ENCODE assay signal across 30 mouse cellular contexts in the genomic region with DNA sequence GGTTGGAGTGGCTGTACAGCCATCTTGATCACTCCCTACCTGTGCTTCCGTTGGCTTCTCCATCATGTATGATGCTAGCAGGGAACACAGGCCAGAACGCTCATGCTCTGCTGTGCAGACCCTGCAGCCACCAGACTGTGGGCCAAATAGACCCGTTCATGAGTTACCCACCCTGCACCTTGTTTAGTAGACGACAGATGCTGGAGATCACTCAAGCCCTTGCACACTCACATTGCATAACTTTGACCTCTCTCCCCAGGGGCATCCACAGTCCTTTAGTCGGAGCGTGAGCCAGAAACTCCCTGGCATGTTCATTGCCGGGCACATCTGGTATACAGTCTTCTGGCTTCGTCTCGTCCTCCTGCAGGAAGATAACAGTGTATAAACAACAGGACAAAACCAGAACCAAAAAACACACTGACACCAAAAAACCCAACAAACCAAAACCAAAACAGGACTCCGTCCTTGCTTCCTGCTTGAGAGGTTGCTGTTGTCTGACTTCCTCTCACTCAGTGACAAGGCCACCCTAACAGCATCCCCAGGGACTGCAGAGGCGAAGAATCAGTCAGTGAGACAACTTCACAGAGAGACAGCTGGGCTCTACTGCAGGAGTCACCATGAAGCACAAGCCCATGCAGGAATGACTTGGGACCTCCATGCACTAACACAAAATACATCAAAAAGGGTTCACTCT. TPM values are rescaled to one million over a fixed set of nuclear protein-coding genes. Genes with fewer than 3 reads are reported as not detected.
DNase-seq lines count a peak whose midpoint lies in the region; ATAC-seq and TF ChIP-seq lines count a peak whose summit lies in the region.
"Had no signal": no experiment of that assay in that cellular context is flagged by ENCODE, and none has a peak within 500 bp of the region (broad histone marks: within the 10 kb centered on the region; RNA-seq: fewer than 3 reads in every experiment).

No protein-coding gene starts in this region.

- WGBS in heart, embryonic 11.5 days (ENCODE audit: insufficient replicate concordance) = 88% methylated on average over 11 of the region's 11 CpGs

- no peak for TF ChIP-seq RAD21 in MEL (IDR thresholded peaks at IDR 0.05; ENCODE audit: low read depth, low read length)

- no peaks in the 10 kb centered on the region for H3K9me3 ChIP-seq in heart, embryonic 11.5 days (replicated peaks; ENCODE audit: control insufficient read depth, low read length)
- H3K9me3 ChIP-seq in MEL (replicated peaks; ENCODE audit: insufficient read depth, low read length) = no peaks in the 10 kb centered on the region
- H3K9me3 ChIP-seq: embryonic facial prominence, embryonic 12.5 days; forebrain, embryonic 13.5 days; G1E; heart, embryonic 13.5 days; midbrain, embryonic 10.5 days; stomach, embryonic 15.5 days had no signal

- H3K36me3 ChIP-seq in heart, embryonic 11.5 days (ENCODE audit: control insufficient read depth, insufficient read depth, low read length) = peaks cover 27% of the 10 kb centered on the region
- H3K36me3 ChIP-seq in MEL (ENCODE audit: control insufficient read depth in 1 of 2, insufficient read depth in 2 of 2, low read length in 2 of 2) = peaks cover 24 to 74% of the 10 kb centered on the region in 2 experiments

- no peak overlapping the region for H3K4me2 ChIP-seq in heart, embryonic 11.5 days
- H3K4me2 ChIP-seq: embryonic facial prominence, embryonic 12.5 days; forebrain, embryonic 13.5 days; heart, embryonic 13.5 days; stomach, embryonic 15.5 days had no signal

- H3K79me2 ChIP-seq in MEL (ENCODE audit: control insufficient read depth, insufficient read depth, low read length, poor library complexity) = no peaks in the 10 kb centered on the region

- H3K27ac ChIP-seq in heart, embryonic 11.5 days (ENCODE audit: low read depth, low read length) = no peak overlapping the region
- H3K27ac ChIP-seq in MEL (ENCODE audit: control insufficient read depth, low read depth, low read length) = no peak overlapping the region
- H3K27ac ChIP-seq: embryonic facial prominence, embryonic 12.5 days; forebrain, embryonic 13.5 days; heart, embryonic 13.5 days; hindbrain, postnatal 0 days; liver, embryonic 14.5 days; midbrain, embryonic 10.5 days; stomach, embryonic 15.5 days had no signal

- no peak overlapping the region for H3K4me3 ChIP-seq in heart, embryonic 11.5 days (ENCODE audit: low read depth, low read length)
- no peak overlapping the region for H3K4me3 ChIP-seq in MEL (ENCODE audit: control insufficient read depth in 1 of 2, insufficient read depth in 1 of 2, low read depth in 2 of 2, low read length in 2 of 2)
- H3K4me3 ChIP-seq: embryonic facial prominence, embryonic 12.5 days; erythroblast, embryonic 14.5 days; forebrain, embryonic 13.5 days; heart, embryonic 13.5 days; midbrain, embryonic 10.5 days; stomach, embryonic 15.5 days had no signal

- peak; percentile 14 for DNase-seq in heart, postnatal 4 days
- peak; percentile 19 for DNase-seq in lung, postnatal 25 days (ENCODE audit: low spot score)
- no peak for DNase-seq in lung, postnatal 4 days
- no peak for DNase-seq in MEL (ENCODE audit: low read depth, low spot score)
- DNase-seq in layer of hippocampus, adult 9-10 months (ENCODE audit: low spot score) = no peak
- DNase-seq in testis, postnatal 14 days (ENCODE audit: low spot score) = no peak
- DNase-seq: cerebellum, postnatal 10 days; gastrocnemius, postnatal 25 days; layer of hippocampus, adult 9-11 months; thymus, adult 2 months had no signal

- H3K9ac ChIP-seq in heart, embryonic 11.5 days (ENCODE audit: low read depth, low read length) = no peak overlapping the region
- H3K9ac ChIP-seq in MEL (ENCODE audit: control insufficient read depth, low read depth, low read length, poor library complexity, severe bottlenecking) = no peak overlapping the region
- H3K9ac ChIP-seq: embryonic facial prominence, embryonic 12.5 days; forebrain, embryonic 13.5 days; heart, embryonic 13.5 days; liver, embryonic 14.5 days; stomach, embryonic 15.5 days had no signal

- TF ChIP-seq POLR2A in MEL (IDR thresholded peaks at IDR 0.05; ENCODE audit: control insufficient read depth in 1 of 2, insufficient read depth in 1 of 2, low read depth in 1 of 2, low read length in 2 of 2, poor library complexity in 1 of 2) = no peak

- TF ChIP-seq EP300 in MEL (IDR thresholded peaks at IDR 0.05; ENCODE audit: low read depth in 1 of 2, low read length in 2 of 2) = no peak

- no peaks in the 10 kb centered on the region for H3K27me3 ChIP-seq in heart, embryonic 11.5 days (ENCODE audit: control insufficient read depth, insufficient read depth, low read length)
- no peaks in the 10 kb centered on the region for H3K27me3 ChIP-seq in MEL (ENCODE audit: control insufficient read depth in 1 of 2, insufficient read depth in 2 of 2, low read length in 2 of 2)
- H3K27me3 ChIP-seq: embryonic facial prominence, embryonic 12.5 days; forebrain, embryonic 13.5 days; heart, embryonic 13.5 days; stomach, embryonic 15.5 days had no signal

- ATAC-seq in heart, embryonic 11.5 days (replicated peaks; ENCODE audit: insufficient number of reproducible peaks, low FRiP score, low TSS enrichment) = no peak
- peak; percentile 92 for ATAC-seq in neutrophil, adult 5-6 weeks (ENCODE audit: extremely low read depth, insufficient number of reproducible peaks, low FRiP score, poor library complexity, severe bottlenecking)
- ATAC-seq: CD4-positive, CD25-positive, alpha-beta regulatory T cell, adult 4 months; forebrain, embryonic 13.5 days; hindbrain, postnatal 0 days; intestine, postnatal 0 days had no signal

- TF ChIP-seq CTCF in MEL (IDR thresholded peaks at IDR 0.05 in 2 of 3, conservative IDR thresholded peaks at IDR 0.05 in 1 of 3; ENCODE audit: control insufficient read depth in 1 of 3, insufficient read depth in 1 of 3, low read depth in 2 of 3, low read length in 3 of 3, poor library complexity in 1 of 3, severe bottlenecking in 1 of 3) = no peak

- peaks cover 3% of the 10 kb centered on the region; the same call in 1 of the 2 replicates for H3K4me1 ChIP-seq in heart, embryonic 11.5 days (ENCODE audit: control insufficient read depth, insufficient read depth, low read length)
- H3K4me1 ChIP-seq in MEL (ENCODE audit: control insufficient read depth in 1 of 2, insufficient read depth in 2 of 2, low read length in 2 of 2) = peaks cover 21 to 25% of the 10 kb centered on the region in 2 experiments
- H3K4me1 ChIP-seq: embryonic facial prominence, embryonic 12.5 days; forebrain, embryonic 13.5 days; heart, embryonic 13.5 days; midbrain, embryonic 10.5 days; stomach, embryonic 15.5 days had no signal

TF ChIP-seq in MEL, 35 proteins besides CTCF, POLR2A, EP300 and RAD21:
- TF ChIP-seq CHD2 (IDR thresholded peaks at IDR 0.05; ENCODE audit: low read length) = no peak
- 0 out of 2 replicates have a peak, but pooled peaks have one; percentile 26 for TF ChIP-seq SIN3A (IDR thresholded peaks at IDR 0.05; ENCODE audit: low read length)
- TF ChIP-seq MAX (IDR thresholded peaks at IDR 0.05; ENCODE audit: low read length) = no peak

RNA-seq across cellular contexts. Expression of a gene that starts 3.2 kb away (rescaled TPM):
- total RNA-seq in heart, postnatal 4 days (2021) = not detected
- not detected in 2 replicates for polyA plus RNA-seq in heart, embryonic 11.5 days (2014; fragmentation: Nextera tagmentation; extraction: Ambion mirVana)
- not detected in 2 replicates for total RNA-seq in MEL (2012; rRNA removed)
- polyA plus RNA-seq in MEL (2012; ENCODE audit: insufficient read depth in 1 of 2, insufficient read length in 2 of 2, low read depth in 1 of 2, low replicate concordance in 2 of 2, missing spikeins in 1 of 2) = not detected
- not detected in 2 replicates for total RNA-seq in neutrophil, adult 5-6 weeks (2017)
- total RNA-seq: G1E; gastrocnemius, postnatal 25 days; heart, postnatal 36 days; hindbrain, postnatal 0 days; monocyte, adult 5-6 weeks had no signal
- polyA plus RNA-seq: CD4-positive, CD25-positive, alpha-beta regulatory T cell, adult 4 months; embryonic facial prominence, embryonic 12.5 days; erythroblast, embryonic 14.5 days; forebrain, embryonic 13.5 days; frontal cortex, adult 2 months; G1E; heart, embryonic 13.5 days; hindbrain, postnatal 0 days; intestine, postnatal 0 days; limb, embryonic 11.5 days; liver, embryonic 14.5 days; lung, embryonic 16.5 days; midbrain, embryonic 10.5 days; neural tube, embryonic 11.5 days; stomach, embryonic 15.5 days; thymus, adult 2 months; urinary bladder, adult 2 months had no signal

RNA-seq across cellular contexts. Expression of a gene that starts 12.3 kb away (rescaled TPM):
- 10 to 100 TPM; 44.7 to 46.9 TPM for total RNA-seq in heart, postnatal 4 days (2021)
- 42.4 and 48.0 TPM in 2 replicates for polyA plus RNA-seq in heart, embryonic 11.5 days (2014; fragmentation: Nextera tagmentation; extraction: Ambion mirVana)
- 334 and 405 TPM in 2 replicates for total RNA-seq in MEL (2012; rRNA removed)
- polyA plus RNA-seq in MEL (2012; ENCODE audit: insufficient read depth in 1 of 2, insufficient read length in 2 of 2, low read depth in 1 of 2, low replicate concordance in 2 of 2, missing spikeins in 1 of 2) = 100 to 1,000 TPM; 225 to 417 TPM
- total RNA-seq in neutrophil, adult 5-6 weeks (2017) = 180 and 214 TPM in 2 replicates

RNA-seq across cellular contexts. Expression of a gene that starts 18.2 kb away (rescaled TPM):
- 10 to 100 TPM; 14.0 to 15.9 TPM for total RNA-seq in heart, postnatal 4 days (2021)
- polyA plus RNA-seq in heart, embryonic 11.5 days (2014; fragmentation: Nextera tagmentation; extraction: Ambion mirVana) = 8.2 and 8.6 TPM in 2 replicates
- 15.1 and 18.5 TPM in 2 replicates for total RNA-seq in MEL (2012; rRNA removed)
- 10 to 100 TPM in 1 of 2 experiments, not detected in 1; 19.5 TPM for polyA plus RNA-seq in MEL (2012; ENCODE audit: insufficient read depth in 1 of 2, insufficient read length in 2 of 2, low read depth in 1 of 2, low replicate concordance in 2 of 2, missing spikeins in 1 of 2)
- total RNA-seq in neutrophil, adult 5-6 weeks (2017) = 24.6 and 27.1 TPM in 2 replicates
- polyA plus RNA-seq: erythroblast, embryonic 14.5 days had no signal

RNA-seq across cellular contexts. Expression of a gene that starts 46.0 kb away (rescaled TPM):
- total RNA-seq in heart, postnatal 4 days (2021) = under 1 TPM; 0.70 to 0.76 TPM
- polyA plus RNA-seq in heart, embryonic 11.5 days (2014; fragmentation: Nextera tagmentation; extraction: Ambion mirVana) = 2.9 and 3.0 TPM in 2 replicates
- total RNA-seq in MEL (2012; rRNA removed) = 4.1 and 4.5 TPM in 2 replicates
- 1 to 10 TPM in 1 of 2 experiments, not detected in 1; 6.9 TPM for polyA plus RNA-seq in MEL (2012; ENCODE audit: insufficient read depth in 1 of 2, insufficient read length in 2 of 2, low read depth in 1 of 2, low replicate concordance in 2 of 2, missing spikeins in 1 of 2)
- 11.0 and 15.4 TPM in 2 replicates for total RNA-seq in neutrophil, adult 5-6 weeks (2017)
- total RNA-seq: monocyte, adult 5-6 weeks had no signal

Comparison
In these comparisons a context has a peak if more than half of its experiments do, and no peak if none do; other contexts are left out.
1. DNase-seq: peak in heart, postnatal 4 days (single experiment) and lung, postnatal 25 days (single experiment); none in lung, postnatal 4 days (0 of 2), MEL (single experiment), layer of hippocampus, adult 9-10 months (single experiment) and testis, postnatal 14 days (single experiment).